ENCODE assay signal across 15 mouse cellular contexts in the genomic region with DNA sequence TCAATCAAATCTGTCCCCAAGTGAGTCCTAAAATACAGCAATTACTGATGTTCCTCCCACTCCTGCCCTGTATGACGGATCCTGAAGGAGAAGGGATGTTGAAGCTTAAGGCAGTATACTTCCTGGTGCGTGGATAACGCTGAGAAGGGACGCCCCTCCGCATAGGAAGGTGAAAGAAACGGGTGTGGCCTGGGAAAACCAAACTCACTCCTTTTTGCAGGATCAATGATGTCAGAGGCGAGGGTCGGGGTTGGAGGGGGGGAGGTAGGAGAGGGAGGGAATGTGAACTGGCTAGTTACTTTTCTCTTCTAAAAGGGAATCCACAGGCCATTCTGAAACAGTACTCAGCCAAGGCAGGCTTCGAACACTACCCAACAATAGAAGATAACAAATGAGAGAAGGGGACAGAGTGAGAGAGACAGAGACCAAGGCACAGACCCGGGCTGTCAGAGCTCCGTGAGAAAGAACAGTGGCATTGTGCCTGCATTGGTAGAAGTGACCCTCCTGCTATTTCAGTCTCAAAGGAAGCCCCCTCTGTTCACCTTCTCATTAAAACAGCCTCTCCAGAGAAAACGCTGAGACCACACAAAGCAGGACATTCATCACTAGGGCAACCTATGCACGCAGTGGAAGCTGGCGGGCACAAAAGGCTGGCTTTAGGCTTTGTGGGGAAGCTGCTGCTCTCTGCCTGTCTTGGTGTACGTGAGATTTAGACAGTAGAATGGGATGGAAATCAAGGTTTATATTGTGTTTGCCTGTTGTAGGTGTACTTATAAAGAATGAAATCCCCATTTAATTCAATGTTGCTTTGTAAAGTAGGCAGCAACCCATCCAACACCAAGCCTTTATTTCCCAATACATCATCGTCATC.
DNase-seq lines count a peak whose midpoint lies in the region; ATAC-seq lines count a peak whose summit lies in the region.
"Had no signal": no experiment of that assay in that cellular context is flagged by ENCODE, and none has a peak within 500 bp of the region (broad histone marks: within the 10 kb centered on the region; RNA-seq: fewer than 3 reads in every experiment).

No protein-coding gene starts in this region.

- no peaks in the 10 kb centered on the region for H3K36me3 ChIP-seq in forebrain, embryonic 12.5 days (replicated peaks)
- H3K36me3 ChIP-seq in hindbrain, embryonic 16.5 days (ENCODE audit: control insufficient read depth, insufficient read depth, low read length): no peaks in the 10 kb centered on the region
- H3K36me3 ChIP-seq in neural tube, embryonic 11.5 days (ENCODE audit: control insufficient read depth, insufficient read depth, low read length): no peaks in the 10 kb centered on the region
- H3K36me3 ChIP-seq: embryonic facial prominence, embryonic 13.5 days; G1E had no signal

- H3K27ac ChIP-seq in forebrain, embryonic 12.5 days: peak overlapping the region; percentile 76
- H3K27ac ChIP-seq in hindbrain, embryonic 16.5 days (ENCODE audit: low read depth, low read length): no peak overlapping the region
- H3K27ac ChIP-seq in neural tube, embryonic 11.5 days (ENCODE audit: low read depth, low read length): peak overlapping the region; percentile 15
- H3K27ac ChIP-seq: embryonic facial prominence, embryonic 13.5 days had no signal

- H3K4me1 ChIP-seq in forebrain, embryonic 12.5 days: peaks cover 20% of the 10 kb centered on the region
- no peaks in the 10 kb centered on the region for H3K4me1 ChIP-seq in hindbrain, embryonic 16.5 days (ENCODE audit: control insufficient read depth, insufficient read depth, low read depth, low read length)
- no peaks in the 10 kb centered on the region for H3K4me1 ChIP-seq in neural tube, embryonic 11.5 days (ENCODE audit: control insufficient read depth, insufficient read depth, low read length)
- H3K4me1 ChIP-seq: embryonic facial prominence, embryonic 13.5 days; megakaryocyte, embryonic 14.5 days had no signal

- H3K27me3 ChIP-seq in forebrain, embryonic 12.5 days: no peaks in the 10 kb centered on the region
- H3K27me3 ChIP-seq in hindbrain, embryonic 16.5 days (replicated peaks; ENCODE audit: control insufficient read depth, insufficient read depth, low read length): no peaks in the 10 kb centered on the region
- H3K27me3 ChIP-seq in neural tube, embryonic 11.5 days (ENCODE audit: control insufficient read depth, insufficient read depth, low read length): no peaks in the 10 kb centered on the region
- H3K27me3 ChIP-seq: embryonic facial prominence, embryonic 13.5 days; megakaryocyte, embryonic 14.5 days had no signal

- H3K4me2 ChIP-seq in forebrain, embryonic 12.5 days: peak overlapping the region; percentile 29
- H3K4me2 ChIP-seq in hindbrain, embryonic 16.5 days (ENCODE audit: low read length): peak overlapping the region; percentile 29
- no peak overlapping the region for H3K4me2 ChIP-seq in neural tube, embryonic 11.5 days (ENCODE audit: low read depth)
- H3K4me2 ChIP-seq: embryonic facial prominence, embryonic 13.5 days had no signal

- H3K4me3 ChIP-seq in forebrain, embryonic 12.5 days (replicated peaks): no peak overlapping the region
- H3K4me3 ChIP-seq in hindbrain, embryonic 16.5 days (ENCODE audit: low read length): no peak overlapping the region
- H3K4me3 ChIP-seq in neural tube, embryonic 11.5 days (ENCODE audit: low read depth, low read length): no peak overlapping the region
- H3K4me3 ChIP-seq: embryonic facial prominence, embryonic 13.5 days; megakaryocyte, embryonic 14.5 days had no signal

- H3K9me3 ChIP-seq in forebrain, embryonic 12.5 days: no peaks in the 10 kb centered on the region
- no peaks in the 10 kb centered on the region for H3K9me3 ChIP-seq in hindbrain, embryonic 16.5 days (ENCODE audit: control insufficient read depth, low read length)
- no peaks in the 10 kb centered on the region for H3K9me3 ChIP-seq in neural tube, embryonic 11.5 days (ENCODE audit: control insufficient read depth, low read length)
- H3K9me3 ChIP-seq: embryonic facial prominence, embryonic 13.5 days; megakaryocyte, embryonic 14.5 days had no signal

- peak; percentile 94 for ATAC-seq in forebrain, embryonic 12.5 days (ENCODE audit: low FRiP score)
- peak; percentile 93 for ATAC-seq in hindbrain, embryonic 16.5 days
- peak; percentile 93 for ATAC-seq in neural tube, embryonic 11.5 days (ENCODE audit: insufficient read depth, low FRiP score, low TSS enrichment)

- 8% methylated on average over 16 of the region's 16 CpGs for WGBS in forebrain, embryonic 12.5 days
- WGBS in hindbrain, embryonic 16.5 days: 17% methylated on average over 16 of the region's 16 CpGs
- 25% methylated on average over 16 of the region's 16 CpGs for WGBS in neural tube, embryonic 11.5 days

- no peak overlapping the region for H3K9ac ChIP-seq in forebrain, embryonic 12.5 days
- H3K9ac ChIP-seq in hindbrain, embryonic 16.5 days (ENCODE audit: low read depth, low read length): no peak overlapping the region; the same call in 1 of the 2 replicates
- H3K9ac ChIP-seq in neural tube, embryonic 11.5 days (ENCODE audit: low read length): no peak overlapping the region
- H3K9ac ChIP-seq: embryonic facial prominence, embryonic 13.5 days had no signal

- DNase-seq in embryo, embryonic 10.5 days (ENCODE audit: low spot score): peak; percentile 85
- peak; percentile 78 for DNase-seq in neural tube, embryonic 11.5 days (ENCODE audit: low spot score)
- no peak for DNase-seq in natural killer cell, adult 2 months (ENCODE audit: low spot score in 2 of 2)
- no peak for DNase-seq in urinary bladder, postnatal 36 days (ENCODE audit: low spot score in 2 of 2)
- DNase-seq in c-Kit-positive CD71-positive TER-119-positive erythroid progenitor cells, embryonic 14.5 days (ENCODE audit: low spot score): no peak
- no peak for DNase-seq in frontal cortex, postnatal 10 days (ENCODE audit: low spot score in 2 of 2)
- DNase-seq: B cell, adult 2 months; heart, postnatal 4 days; layer of hippocampus, adult 9-11 months; lung, adult 2 months had no signal

Comparison
In these comparisons a context has a peak if more than half of its experiments do, and no peak if none do; other contexts are left out.
1. DNase-seq: peak in embryo, embryonic 10.5 days (single experiment) and neural tube, embryonic 11.5 days (single experiment); none in natural killer cell, adult 2 months (0 of 2), urinary bladder, postnatal 36 days (0 of 2), c-Kit-positive CD71-positive TER-119-positive erythroid progenitor cells, embryonic 14.5 days (single experiment) and frontal cortex, postnatal 10 days (0 of 2).
2. Peak in every context shown above with its lines, with median percentiles within 50 percentile points of each other: ATAC-seq.